In genomic region chr1:43531307-43531706, GRCm38 (mm10) we compare ENCODE assay signal across 12 mouse cellular contexts.
A peak's percentile ranks its signal among the peaks of the same experiment; 100 is the strongest.
DNase-seq lines count a peak whose midpoint lies in the region; ATAC-seq and TF ChIP-seq lines count a peak whose summit lies in the region.
"Had no signal": no experiment of that assay in that cellular context is flagged by ENCODE, and none has a peak within 500 bp of the region (broad histone marks: within the 10 kb centered on the region; RNA-seq: fewer than 3 reads in every experiment).

No protein-coding gene starts in this region.

- no peak overlapping the region for H3K4me2 ChIP-seq in heart, postnatal 0 days (ENCODE audit: low read depth, low read length)
- H3K4me2 ChIP-seq in midbrain, postnatal 0 days (ENCODE audit: low read depth, low read length, poor library complexity, severe bottlenecking), result no peak overlapping the region
- no peak overlapping the region for H3K4me2 ChIP-seq in midbrain, embryonic 11.5 days
- H3K4me2 ChIP-seq: neural tube, embryonic 12.5 days had no signal

- DNase-seq in heart, postnatal 0 days (ENCODE audit: low spot score), result no peak
- DNase-seq in heart, postnatal 36 days, result no peak
- DNase-seq in midbrain, postnatal 0 days (ENCODE audit: low spot score), result peak; percentile 27
- no peak for DNase-seq in midbrain, embryonic 11.5 days (ENCODE audit: low spot score, missing footprints)
- peak; percentile 30 to 33 for DNase-seq in layer of hippocampus, adult 8-10 months (ENCODE audit: low spot score in 2 of 2)
- peak; percentile 26 for DNase-seq in right cerebral cortex, postnatal 25 days
- DNase-seq: adrenal gland, postnatal 10 days; cerebellum, adult 2 months; lung, adult 2 months; retina, postnatal 1 day had no signal

- intact Hi-C loops in heart, postnatal 36 days (cut with DNase I), result loop anchor here (5.0 kb wide), 1 partner anchor 84 kb away; no protein-coding TSS in a partner anchor

- ATAC-seq in heart, postnatal 0 days (ENCODE audit: insufficient read depth, low read depth), result no peak
- ATAC-seq in midbrain, postnatal 0 days (ENCODE audit: low FRiP score), result no peak
- ATAC-seq in midbrain, embryonic 11.5 days (ENCODE audit: low FRiP score), result no peak
- no peak for ATAC-seq in CD4-positive, CD25-positive, alpha-beta regulatory T cell, adult 4 months

- no peaks in the 10 kb centered on the region for H3K9me3 ChIP-seq in heart, postnatal 0 days (replicated peaks; ENCODE audit: control insufficient read depth, low read length)
- H3K9me3 ChIP-seq in midbrain, postnatal 0 days (ENCODE audit: low read length), result no peaks in the 10 kb centered on the region
- H3K9me3 ChIP-seq in midbrain, embryonic 11.5 days (ENCODE audit: control insufficient read depth, low read length), result no peaks in the 10 kb centered on the region
- H3K9me3 ChIP-seq: neural tube, embryonic 12.5 days had no signal

- H3K27ac ChIP-seq in heart, postnatal 0 days (ENCODE audit: low read depth), result 0 out of 2 replicates have a peak overlapping the region, but pooled peaks have one; percentile 59
- H3K27ac ChIP-seq in midbrain, postnatal 0 days (ENCODE audit: low read depth, low read length), result no peak overlapping the region
- H3K27ac ChIP-seq in midbrain, embryonic 11.5 days (ENCODE audit: low read depth, low read length), result no peak overlapping the region
- H3K27ac ChIP-seq: neural tube, embryonic 12.5 days had no signal

- no peak for TF ChIP-seq EP300 in heart, postnatal 0 days (IDR thresholded peaks at IDR 0.05; ENCODE audit: low read depth)

- H3K36me3 ChIP-seq in heart, postnatal 0 days (replicated peaks; ENCODE audit: control insufficient read depth, insufficient read depth, low read length), result no peaks in the 10 kb centered on the region
- no peaks in the 10 kb centered on the region for H3K36me3 ChIP-seq in midbrain, postnatal 0 days (ENCODE audit: insufficient read depth, low read length)
- H3K36me3 ChIP-seq in midbrain, embryonic 11.5 days (ENCODE audit: control insufficient read depth, insufficient read depth, low read length), result 0 out of 2 replicates have a peak, but pooled peaks cover 3% of the 10 kb centered on the region

- 78% methylated on average over 7 of the region's 7 CpGs for WGBS in heart, postnatal 0 days
- WGBS in midbrain, postnatal 0 days, result 63% methylated on average over 7 of the region's 7 CpGs
- 94% methylated on average over 7 of the region's 7 CpGs for WGBS in midbrain, embryonic 11.5 days

- no peak for TF ChIP-seq CTCF in heart, postnatal 0 days (IDR thresholded peaks at IDR 0.05; ENCODE audit: low read depth)
- TF ChIP-seq CTCF in midbrain, postnatal 0 days (IDR thresholded peaks at IDR 0.05), result no peak

- peaks cover 56% of the 10 kb centered on the region for H3K4me1 ChIP-seq in heart, postnatal 0 days (ENCODE audit: control insufficient read depth, insufficient read depth)
- no peaks in the 10 kb centered on the region for H3K4me1 ChIP-seq in midbrain, postnatal 0 days (ENCODE audit: insufficient read depth, low read length)
- H3K4me1 ChIP-seq in midbrain, embryonic 11.5 days (ENCODE audit: control insufficient read depth, insufficient read depth, low read length), result no peaks in the 10 kb centered on the region
- H3K4me1 ChIP-seq: neural tube, embryonic 12.5 days had no signal

- H3K9ac ChIP-seq in heart, postnatal 0 days (replicated peaks; ENCODE audit: low read depth, low read length), result no peak overlapping the region
- no peak overlapping the region for H3K9ac ChIP-seq in midbrain, postnatal 0 days (replicated peaks; ENCODE audit: low read length, poor library complexity, severe bottlenecking)
- H3K9ac ChIP-seq in midbrain, embryonic 11.5 days (ENCODE audit: low read length), result no peak overlapping the region
- H3K9ac ChIP-seq: neural tube, embryonic 12.5 days had no signal

- H3K27me3 ChIP-seq in heart, postnatal 0 days (ENCODE audit: control insufficient read depth, insufficient read depth, low read length), result no peaks in the 10 kb centered on the region
- no peaks in the 10 kb centered on the region for H3K27me3 ChIP-seq in midbrain, postnatal 0 days (ENCODE audit: insufficient read depth, low read length)
- no peaks in the 10 kb centered on the region for H3K27me3 ChIP-seq in midbrain, embryonic 11.5 days (ENCODE audit: control insufficient read depth, insufficient read depth, low read length)
- H3K27me3 ChIP-seq: neural tube, embryonic 12.5 days had no signal

- no peak overlapping the region for H3K4me3 ChIP-seq in heart, postnatal 0 days (ENCODE audit: low read depth, low read length)
- no peak overlapping the region for H3K4me3 ChIP-seq in midbrain, postnatal 0 days (ENCODE audit: low read depth, low read length)
- no peak overlapping the region for H3K4me3 ChIP-seq in midbrain, embryonic 11.5 days (ENCODE audit: low read depth, low read length)
- H3K4me3 ChIP-seq: neural tube, embryonic 12.5 days had no signal

Comparison
In these comparisons a context has a peak if more than half of its experiments do, and no peak if none do; other contexts are left out.
1. DNase-seq: peak in midbrain, postnatal 0 days (single experiment), layer of hippocampus, adult 8-10 months (2 of 2) and right cerebral cortex, postnatal 25 days (single experiment); none in heart, postnatal 0 days (single experiment), heart, postnatal 36 days (0 of 2) and midbrain, embryonic 11.5 days (single experiment).